Mouse (Mus musculus): ENCODE measurements around the gene Mllt11.

The Mllt11 gene

DNA sequence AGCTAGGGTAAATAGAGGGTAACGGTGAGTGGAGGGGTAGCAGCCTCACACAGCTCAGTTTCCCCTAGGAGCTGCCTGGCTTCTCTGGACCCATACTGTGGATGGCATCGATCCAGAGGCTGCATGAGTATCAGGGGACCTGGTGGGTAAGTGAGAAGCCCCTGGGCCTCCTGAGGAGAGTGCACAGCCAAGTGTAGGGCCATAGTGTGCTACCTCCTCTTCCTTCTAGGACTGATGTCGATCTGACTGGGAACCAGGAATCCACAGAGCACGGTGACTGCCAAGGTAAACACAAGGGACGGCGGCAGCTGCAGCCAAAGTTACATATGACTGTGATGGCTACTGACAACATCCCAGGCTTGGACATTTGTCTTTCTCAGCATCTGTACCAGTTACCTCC, 60.9 kb downstream of the Mllt11 start:
- no peak for DNase-seq

DNA sequence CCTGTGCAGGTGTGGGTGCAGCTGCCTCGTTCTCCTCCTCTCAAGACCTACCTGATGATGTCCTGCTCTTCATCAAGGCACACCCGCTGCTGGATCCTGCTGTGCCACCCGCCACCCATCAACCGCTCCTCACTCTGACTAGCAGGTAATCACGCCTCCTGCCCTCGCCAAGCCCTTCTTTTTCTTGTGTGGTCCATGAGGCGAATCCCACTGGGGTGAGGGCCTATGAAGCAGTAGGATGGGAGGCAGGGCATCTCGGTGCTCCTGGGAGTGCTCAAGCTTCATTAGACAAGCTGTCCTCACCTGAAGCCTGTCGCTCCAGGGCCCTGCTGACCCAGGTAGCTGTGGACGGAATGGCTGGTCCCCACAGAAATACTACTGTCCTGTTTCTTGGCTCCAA, 62.0 kb downstream of the Mllt11 start:
- DNase-seq = no peak

All from cerebellum, adult 8-10 months (tissue).